Mouse (Mus musculus) thymus, adult 2 months (tissue): ENCODE measurements around the gene Cfap100. TPM values are rescaled to one million over a fixed set of nuclear protein-coding genes. Genes with fewer than 3 reads are reported as not detected.
A peak's percentile ranks its signal among the peaks of the same experiment; 100 is the strongest.

ENCODE experiments used
- DNase-seq: peaks from one replicate; pipeline ENCODE4 v3.0.0; 2021
- H3K27ac ChIP-seq: fragments of 200-500 bp; 2 replicates; pipeline ENCODE4 v1.5.1; 2012; ENCODE audit warnings: low read length, control low read depth; ENCODE audit not compliant: control insufficient read depth, insufficient read depth
- H3K27me3 ChIP-seq: fragments of 200-500 bp; 2 replicates; pipeline ENCODE4 v1.6.1; 2012; ENCODE audit warnings: mild to moderate bottlenecking, low read length, moderate library complexity, mixed read lengths; ENCODE audit not compliant: control insufficient read depth, insufficient read depth
- H3K36me3 ChIP-seq: fragments of 200-500 bp; 2 replicates; pipeline ENCODE4 v1.6.1; 2012; ENCODE audit warnings: mild to moderate bottlenecking, low read length, moderate library complexity; ENCODE audit not compliant: control insufficient read depth, insufficient read depth
- H3K4me1 ChIP-seq: fragments of 200-500 bp; replicated peaks from 2 replicates; pipeline ENCODE4 v1.6.1; 2012; ENCODE audit warnings: low read length; ENCODE audit not compliant: control insufficient read depth, insufficient read depth
- H3K4me3 ChIP-seq: fragments of 200-500 bp; 2 replicates; pipeline ENCODE4 v1.5.1; 2012; ENCODE audit warnings: mild to moderate bottlenecking, low read length, control low read depth, moderate library complexity; ENCODE audit not compliant: control insufficient read depth, insufficient read depth
- CTCF ChIP-seq: fragments of 200-500 bp; IDR thresholded peaks from 2 replicates; pipeline ENCODE4 v1.5.1; 2012; ENCODE audit warnings: mild to moderate bottlenecking, control low read depth, low read length, moderate library complexity, borderline replicate concordance; ENCODE audit not compliant: control insufficient read depth, poor library complexity, insufficient read depth; ENCODE audit errors: extremely low read depth
- POLR2A ChIP-seq: fragments of 200-500 bp; IDR thresholded peaks from 2 replicates; pipeline ENCODE4 v1.6.1; 2012; ENCODE audit warnings: mild to moderate bottlenecking, low read length, control low read depth, moderate library complexity; ENCODE audit not compliant: control insufficient read depth, poor library complexity, insufficient read depth; ENCODE audit errors: extremely low read depth
- WGBS: fragments of 180-500 bp; shearing (Covaris S2); methylation state at CpG from one replicate; pipeline ENCODE4 v1.1.7; 2018; 5-methylcytosine and 5-hydroxymethylcytosine counted together
- polyA plus RNA-seq: library from polyadenylated mRNA; depleted of rRNA; stranded (reverse); fragments of >200 nt; gene quantifications from 2 replicates; pipeline ENCODE4 v1.2.3, GENCODE M21; 2012

The Cfap100 gene
- polyA plus RNA-seq, 1 experiment, result 0.05 TPM

- Histone ChIP-seq H3K36me3 (no peaks in the 10 kb centered on the region), H3K4me3 (no peak overlapping the region), H3K4me1 (no peaks in the 10 kb centered on the region), H3K27ac (no peak overlapping the region), H3K27me3 (no peaks in the 10 kb centered on the region)
- TF ChIP-seq POLR2A (no peak), CTCF (no peak)
- 26% methylated on average over 7 of the region's 7 CpGs for WGBS
- DNase-seq, result peak; percentile 31
Measured at GRCm38 (mm10) chr6:90450179-90450578, 21.6 kb upstream of the Cfap100 start.

- DNase-seq, result no peak
- WGBS, result 84% methylated on average over 4 of the region's 4 CpGs
Measured at GRCm38 (mm10) chr6:90446883-90447282, 18.3 kb upstream of the Cfap100 start.

GRCm38 (mm10) chr6:90437041-90437440, 8.4 kb upstream of the Cfap100 start:
- WGBS, result 95% methylated on average over 3 of the region's 3 CpGs
- Histone ChIP-seq H3K4me3 (no peak overlapping the region), H3K27me3 (no peaks in the 10 kb centered on the region), H3K27ac (no peak overlapping the region), H3K36me3 (no peaks in the 10 kb centered on the region), H3K4me1 (no peaks in the 10 kb centered on the region)
- no peak for DNase-seq
- TF ChIP-seq POLR2A (no peak), CTCF (no peak)

More at GRCm38 (mm10) chr6:90446883-90447282, 18.3 kb upstream of the Cfap100 start:
- H3K36me3 ChIP-seq, result no peaks in the 10 kb centered on the region
- H3K4me3 ChIP-seq, result no peak overlapping the region
- no peak for TF ChIP-seq POLR2A
- no peaks in the 10 kb centered on the region for H3K27me3 ChIP-seq
- no peaks in the 10 kb centered on the region for H3K4me1 ChIP-seq
- no peak overlapping the region for H3K27ac ChIP-seq

- no peaks in the 10 kb centered on the region for H3K27me3 ChIP-seq
- no peak for DNase-seq
- WGBS, result 88% methylated on average over 10 of the region's 10 CpGs
- no peaks in the 10 kb centered on the region for H3K36me3 ChIP-seq
- H3K27ac ChIP-seq, result no peak overlapping the region
- H3K4me3 ChIP-seq, result no peak overlapping the region
- TF ChIP-seq CTCF (no peak), POLR2A (no peak)
- no peaks in the 10 kb centered on the region for H3K4me1 ChIP-seq
Measured at GRCm38 (mm10) chr6:90436192-90436907, 7.8 kb upstream of the Cfap100 start.

GRCm38 (mm10) chr6:90435195-90435618, 6.6 kb upstream of the Cfap100 start:
- peak; percentile 73 for DNase-seq
- Histone ChIP-seq H3K4me1 (no peaks in the 10 kb centered on the region), H3K27me3 (no peaks in the 10 kb centered on the region), H3K4me3 (no peak overlapping the region), H3K27ac (no peak overlapping the region), H3K36me3 (no peaks in the 10 kb centered on the region)
- 29% methylated on average over 11 of the region's 11 CpGs for WGBS
- TF ChIP-seq CTCF (peak; percentile 30; the same call in 1 of the 2 replicates), POLR2A (no peak)

- Histone ChIP-seq H3K4me1 (no peaks in the 10 kb centered on the region), H3K27me3 (no peaks in the 10 kb centered on the region), H3K27ac (no peak overlapping the region), H3K4me3 (no peak overlapping the region), H3K36me3 (no peaks in the 10 kb centered on the region)
- DNase-seq, result no peak
- 80% methylated on average over 3 of the region's 3 CpGs for WGBS
- no peak for TF ChIP-seq POLR2A
- no peak for TF ChIP-seq CTCF
Measured at GRCm38 (mm10) chr6:90434687-90435086, 6.1 kb upstream of the Cfap100 start.
